33 mouse cellular contexts compared by ENCODE assay signal in the genomic region with DNA sequence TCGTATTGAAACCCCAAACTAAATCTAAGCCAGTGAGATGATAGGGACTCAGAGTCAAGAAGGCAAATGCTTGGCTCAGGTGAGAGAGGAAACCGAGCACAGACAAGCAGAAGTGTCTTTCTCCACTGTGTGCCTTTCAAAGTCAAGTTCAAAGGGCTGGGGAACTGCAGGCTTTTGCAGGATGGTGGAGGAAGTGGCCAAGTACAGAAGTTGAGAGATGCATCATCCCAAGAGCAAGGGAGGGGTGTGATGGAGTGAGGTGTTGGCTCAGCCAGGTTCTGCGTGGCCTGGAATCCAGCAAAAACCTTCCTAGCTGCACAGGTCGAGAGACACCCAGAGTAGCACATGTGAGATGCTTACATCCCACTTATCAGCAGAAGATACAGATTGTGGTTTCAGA. TPM values are rescaled to one million over a fixed set of nuclear protein-coding genes. Genes with fewer than 3 reads are reported as not detected.
DNase-seq lines count a peak whose midpoint lies in the region; ATAC-seq lines count a peak whose summit lies in the region.
"Had no signal": no experiment of that assay in that cellular context is flagged by ENCODE, and none has a peak within 500 bp of the region (broad histone marks: within the 10 kb centered on the region; RNA-seq: fewer than 3 reads in every experiment).

No protein-coding gene starts in this region.

- DNase-seq in CD4-positive, CD25-positive, alpha-beta regulatory T cell, adult 2 months (ENCODE audit: low read depth, low spot score) = peak; percentile 67
- DNase-seq in thymus, adult 18-20 months = peak; percentile 39 to 70
- DNase-seq in thymus, postnatal 25 days = peak; percentile 69
- no peak for DNase-seq in adipocyte (ENCODE audit: low spot score)
- DNase-seq in limb, embryonic 10.5 days (ENCODE audit: low spot score) = no peak
- DNase-seq in embryo, embryonic 9.5 days (ENCODE audit: extremely low spot score) = no peak
- DNase-seq in spleen, postnatal 4 days (ENCODE audit: low spot score in 2 of 2) = no peak
- DNase-seq: adrenal gland, postnatal 10 days; cerebellum, adult 9-11 months; forebrain, postnatal 0 days; gastrocnemius, postnatal 10 days; heart, postnatal 36 days; kidney, adult 11 months; kidney, postnatal 25 days; liver, postnatal 0 days; lung, postnatal 10 days; midbrain, embryonic 14.5 days; retina, postnatal 1 day; right cerebral cortex, postnatal 14 days had no signal

- H3K36me3 ChIP-seq in limb, embryonic 10.5 days = no peaks in the 10 kb centered on the region
- H3K36me3 ChIP-seq: embryonic facial prominence, embryonic 15.5 days; forebrain, embryonic 12.5 days; heart, embryonic 10.5 days; hindbrain, embryonic 12.5 days; kidney, embryonic 15.5 days; limb, embryonic 13.5 days; liver, embryonic 12.5 days; neural tube, embryonic 15.5 days had no signal

- H3K27ac ChIP-seq in limb, embryonic 10.5 days = no peak overlapping the region
- H3K27ac ChIP-seq: embryonic facial prominence, embryonic 15.5 days; forebrain, embryonic 12.5 days; heart, embryonic 10.5 days; hindbrain, embryonic 12.5 days; kidney, embryonic 15.5 days; left cerebral cortex, adult 2 months; limb, embryonic 13.5 days; liver, embryonic 12.5 days; neural tube, embryonic 15.5 days had no signal

- no peaks in the 10 kb centered on the region for H3K27me3 ChIP-seq in limb, embryonic 10.5 days (ENCODE audit: low read depth, poor library complexity, severe bottlenecking)
- H3K27me3 ChIP-seq: embryonic facial prominence, embryonic 15.5 days; forebrain, embryonic 12.5 days; hindbrain, embryonic 12.5 days; kidney, embryonic 15.5 days; limb, embryonic 13.5 days; liver, embryonic 12.5 days; neural tube, embryonic 15.5 days had no signal

- WGBS in limb, embryonic 10.5 days = 82% methylated on average over 4 of the region's 4 CpGs

- H3K9me3 ChIP-seq in limb, embryonic 10.5 days (replicated peaks) = no peaks in the 10 kb centered on the region
- H3K9me3 ChIP-seq: embryonic facial prominence, embryonic 15.5 days; forebrain, embryonic 12.5 days; heart, embryonic 10.5 days; hindbrain, embryonic 12.5 days; kidney, embryonic 15.5 days; limb, embryonic 13.5 days; liver, embryonic 12.5 days; neural tube, embryonic 15.5 days had no signal

- no peaks in the 10 kb centered on the region for H3K4me1 ChIP-seq in limb, embryonic 10.5 days
- H3K4me1 ChIP-seq: forebrain, embryonic 12.5 days; hindbrain, embryonic 12.5 days; kidney, embryonic 15.5 days; neural tube, embryonic 15.5 days had no signal

- peak; percentile 16 for ATAC-seq in activated CD4-positive, CD25-positive, alpha-beta regulatory T cell, adult 4 months
- ATAC-seq: forebrain, postnatal 0 days; liver, embryonic 12.5 days; liver, postnatal 0 days had no signal

- H3K4me3 ChIP-seq in limb, embryonic 10.5 days = no peak overlapping the region
- H3K4me3 ChIP-seq: embryonic facial prominence, embryonic 15.5 days; forebrain, embryonic 12.5 days; heart, embryonic 10.5 days; hindbrain, embryonic 12.5 days; kidney, embryonic 15.5 days; left cerebral cortex, adult 2 months; limb, embryonic 13.5 days; liver, embryonic 12.5 days; neural tube, embryonic 15.5 days had no signal

RNA-seq across cellular contexts. Expression of gene Ninj2, which starts 11.6 kb away (rescaled TPM):
- polyA plus RNA-seq in activated CD4-positive, CD25-positive, alpha-beta regulatory T cell, adult 4 months (2017; shearing (Covaris generic)) = 1 to 10 TPM; 2.3 to 2.9 TPM
- 0.31 TPM in 1 of 2 replicates, not detected in the other for polyA plus RNA-seq in limb, embryonic 10.5 days (2016; fragmentation: Nextera tagmentation; extraction: Ambion mirVana)
- polyA plus RNA-seq: embryonic facial prominence, embryonic 15.5 days; forebrain, embryonic 12.5 days; forebrain, postnatal 0 days; heart, embryonic 10.5 days; heart, embryonic 16.5 days; hindbrain, embryonic 12.5 days; kidney, embryonic 15.5 days; liver, embryonic 12.5 days; macrophage; midbrain, embryonic 14.5 days; small intestine, adult 2 months; stomach, embryonic 16.5 days had no signal

RNA-seq across cellular contexts. Expression of gene Wnk1, which starts 43.0 kb away (rescaled TPM):
- polyA plus RNA-seq in activated CD4-positive, CD25-positive, alpha-beta regulatory T cell, adult 4 months (2017; shearing (Covaris generic)) = 100 to 1,000 TPM in 1 of 2 experiments, 10 to 100 TPM in 1; 91.0 to 116 TPM
- 40.5 and 43.9 TPM in 2 replicates for polyA plus RNA-seq in limb, embryonic 10.5 days (2016; fragmentation: Nextera tagmentation; extraction: Ambion mirVana)

Comparison
In these comparisons a context has a peak if more than half of its experiments do, and no peak if none do; other contexts are left out.
1. DNase-seq: peak in CD4-positive, CD25-positive, alpha-beta regulatory T cell, adult 2 months (single experiment), thymus, adult 18-20 months (2 of 2) and thymus, postnatal 25 days (single experiment); none in adipocyte (single experiment), limb, embryonic 10.5 days (single experiment), embryo, embryonic 9.5 days (single experiment) and spleen, postnatal 4 days (0 of 2).